Mouse (Mus musculus): ENCODE data around the gene Tmc8.
"Not testable (repeated sequence)": the region's sequence is repeated elsewhere in the genome, so short reads cannot be mapped to it uniquely, and the experiment has no call there.

The Tmc8 gene

DNA sequence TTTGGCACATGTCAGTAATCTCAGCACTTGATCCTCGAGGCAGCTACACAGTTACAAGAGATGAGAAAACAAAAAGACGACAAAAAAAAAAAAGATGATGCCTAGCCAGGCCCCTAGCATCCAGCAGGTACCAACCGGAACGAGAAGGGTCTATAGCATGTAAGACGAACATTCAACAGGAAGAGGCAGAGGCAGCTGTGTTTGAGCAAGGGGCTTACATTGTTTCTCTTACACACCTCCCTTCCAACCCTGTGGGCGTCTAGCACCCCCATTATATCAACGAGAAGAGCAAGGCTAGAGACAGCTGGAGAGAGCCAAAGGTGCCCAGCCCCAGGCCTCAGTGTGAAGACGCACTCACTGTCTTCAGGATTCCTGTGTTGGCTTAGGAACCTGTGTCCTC is 45.0 kb downstream of the Tmc8 start:
- DNase-seq = no peak

DNA sequence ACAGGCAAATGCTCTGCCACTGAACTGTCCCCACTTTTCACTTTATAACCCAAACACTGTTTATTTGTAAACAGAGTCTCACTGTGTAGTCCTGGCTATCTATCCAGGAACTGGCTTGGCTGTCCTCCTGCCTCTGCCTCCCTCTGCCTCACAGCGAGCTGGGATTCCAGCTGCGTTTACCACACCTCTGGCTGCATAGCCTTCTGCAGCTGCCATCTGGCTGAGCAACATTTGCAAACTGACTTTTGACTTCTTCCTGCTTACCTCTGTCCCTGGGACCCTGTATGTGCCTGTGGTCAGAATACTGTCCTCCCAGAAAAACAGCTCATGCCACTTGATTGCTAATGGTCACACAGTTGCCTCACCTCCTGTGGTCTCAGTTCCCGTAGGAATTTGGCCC is 45.5 kb downstream of the Tmc8 start:
- DNase-seq = no peak

DNA sequence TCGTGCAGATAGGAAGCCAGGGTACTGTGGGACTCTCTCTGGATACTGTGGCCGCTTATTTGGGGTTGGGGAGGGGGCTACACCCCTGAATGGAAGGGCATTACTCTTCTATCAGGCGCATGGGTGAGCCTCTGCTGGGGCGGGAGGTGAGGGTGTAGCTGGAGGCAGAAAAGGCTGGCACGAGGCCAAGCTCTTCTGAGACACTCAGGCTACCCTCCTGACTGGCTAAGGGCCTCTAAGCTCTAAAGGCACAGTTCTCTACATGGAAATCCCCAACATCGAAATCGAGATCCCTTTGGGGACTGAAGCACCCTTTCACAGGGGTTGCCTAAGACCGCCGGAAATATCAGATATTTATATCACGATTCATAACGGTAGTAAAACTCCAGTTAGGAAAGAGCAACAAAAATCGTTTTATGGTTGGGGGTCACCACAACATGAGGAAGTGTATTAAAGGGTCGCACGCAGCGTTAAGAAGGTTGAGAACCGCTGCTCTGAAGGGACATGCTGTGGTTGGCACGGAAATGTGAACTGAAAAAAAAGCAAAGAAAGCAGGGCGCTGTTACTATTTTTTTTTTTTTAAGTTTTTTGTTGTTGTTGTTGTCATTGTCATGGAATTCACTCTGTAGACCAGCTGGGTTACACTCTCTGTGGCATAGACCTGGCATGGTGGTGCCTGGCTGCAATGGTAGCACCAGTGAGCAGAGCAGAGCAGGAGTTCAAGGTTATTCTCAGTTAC is 46.4 kb downstream of the Tmc8 start:
- DNase-seq = no peak

DNA sequence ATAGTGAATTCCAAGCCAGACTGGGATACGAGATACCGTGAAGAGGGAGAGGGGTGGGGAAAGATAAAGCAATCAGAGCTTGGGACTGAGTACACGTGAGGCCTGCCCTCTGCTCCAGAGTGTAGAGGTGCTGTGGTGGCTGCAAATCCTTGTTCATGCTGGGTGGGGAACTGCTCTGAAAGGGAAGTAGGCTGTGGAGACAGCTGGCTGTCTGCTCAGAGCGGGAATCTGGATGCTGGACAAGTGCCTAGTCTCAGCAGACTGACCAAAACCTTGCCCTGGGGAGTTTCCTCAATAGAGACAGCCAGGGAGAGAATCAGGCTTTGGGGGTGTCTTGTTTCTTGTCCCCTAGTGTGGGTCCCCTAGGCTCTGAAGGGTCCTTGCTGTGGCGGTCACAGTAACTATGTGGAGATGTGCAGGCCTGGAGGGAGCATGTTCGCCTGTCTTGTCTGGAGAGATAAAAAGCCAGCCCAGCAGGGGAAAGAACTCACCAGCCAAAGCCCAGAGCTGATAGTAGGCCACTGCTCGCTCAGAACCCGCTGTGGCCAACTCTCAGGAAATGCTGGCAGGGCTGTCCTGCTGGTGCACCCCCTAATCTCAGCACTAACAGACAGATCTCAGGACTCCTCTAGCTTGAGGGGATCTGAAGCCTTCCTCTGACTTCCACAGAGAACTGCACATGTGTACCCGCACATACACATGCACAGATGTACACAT is 47.2 kb downstream of the Tmc8 start:
- no peak for DNase-seq

DNA sequence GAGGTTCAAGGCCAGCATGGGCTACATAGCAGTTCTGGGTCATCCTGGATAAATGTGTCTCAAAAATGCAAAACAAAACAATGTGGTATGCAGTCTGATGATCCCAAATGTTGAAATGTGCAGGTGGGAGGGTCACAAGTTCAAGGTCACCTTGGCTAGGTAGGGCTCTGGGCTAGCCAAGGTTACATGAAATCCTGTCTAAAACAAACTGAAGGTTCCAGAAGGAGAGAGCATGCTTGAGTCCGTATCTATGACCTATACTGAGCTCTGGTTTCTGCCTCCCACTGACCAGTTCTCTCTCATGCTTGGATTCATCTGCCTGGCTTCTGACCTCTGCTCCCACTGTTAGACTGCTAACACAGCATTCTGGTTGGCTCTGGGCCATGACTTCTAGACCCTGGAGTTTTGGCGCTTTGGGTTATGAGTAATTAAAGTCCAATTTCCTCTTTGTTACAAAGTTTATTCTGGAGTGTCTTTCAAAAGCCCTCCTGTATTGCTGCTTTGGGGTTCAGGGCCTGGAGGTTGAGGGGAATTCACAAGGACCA is 47.9 kb downstream of the Tmc8 start:
- no peak for DNase-seq

DNA sequence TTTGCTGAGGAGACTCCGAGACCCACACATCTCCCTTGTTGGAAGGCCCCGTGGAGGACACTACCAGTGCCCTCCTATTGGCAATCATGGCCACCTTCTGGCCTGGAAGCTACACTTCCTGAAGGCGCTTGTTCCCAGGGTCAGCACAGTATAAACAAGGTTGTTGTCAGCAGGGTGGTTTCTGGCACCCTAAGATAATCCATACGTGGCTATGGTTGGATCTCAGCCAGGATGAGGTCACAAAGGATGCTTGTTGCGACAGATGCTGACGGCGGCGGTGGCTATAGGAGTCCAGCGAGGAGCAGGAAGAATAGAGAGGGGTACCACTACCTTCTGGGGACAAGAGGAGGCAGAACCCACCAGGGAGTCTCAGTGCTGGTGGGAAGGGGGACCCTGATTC is 48.5 kb downstream of the Tmc8 start:
- no peak for DNase-seq

DNA sequence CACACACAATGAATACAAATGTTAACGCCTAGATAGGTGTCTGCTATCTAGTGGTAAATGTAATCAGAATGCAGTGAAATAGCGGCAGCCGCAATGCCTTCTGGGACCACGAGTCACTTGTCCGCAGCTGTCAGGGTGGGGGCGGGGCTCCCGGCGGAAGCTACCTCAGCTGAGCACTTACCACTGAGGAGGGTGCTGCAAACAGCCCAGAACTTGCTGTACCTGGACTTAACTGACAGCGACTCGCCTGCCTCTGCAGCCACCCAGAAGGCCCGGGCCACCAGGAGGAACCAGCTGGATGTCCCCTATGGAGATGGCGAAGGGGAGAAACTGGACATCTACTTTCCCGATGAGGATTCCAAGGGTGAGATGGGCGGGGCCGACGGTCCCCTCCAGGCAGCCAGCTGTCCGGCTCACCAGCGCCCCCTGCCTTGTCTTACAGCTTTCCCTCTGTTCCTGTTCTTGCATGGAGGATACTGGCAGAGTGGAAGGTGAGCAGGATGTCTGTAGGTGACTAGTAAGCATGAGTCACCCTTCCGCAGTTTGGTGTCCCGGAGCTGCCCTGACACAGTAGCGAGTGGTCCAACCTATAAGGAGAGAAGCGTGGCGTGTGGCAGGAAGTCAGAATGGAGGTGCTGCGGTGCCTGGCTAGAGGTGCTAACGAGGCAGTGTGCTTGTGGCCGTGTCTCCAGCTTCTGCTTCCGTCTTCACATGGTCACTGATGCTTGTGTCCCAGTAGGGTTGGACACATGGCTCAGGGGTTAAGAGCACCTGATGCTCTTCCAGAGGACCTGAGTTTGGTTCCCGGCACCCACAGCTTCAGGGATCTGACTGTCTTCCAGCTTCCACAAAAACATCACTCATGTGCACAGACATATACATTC is 50.5 kb downstream of the Tmc8 start:
- DNase-seq = peak; percentile 50 to 61

DNA sequence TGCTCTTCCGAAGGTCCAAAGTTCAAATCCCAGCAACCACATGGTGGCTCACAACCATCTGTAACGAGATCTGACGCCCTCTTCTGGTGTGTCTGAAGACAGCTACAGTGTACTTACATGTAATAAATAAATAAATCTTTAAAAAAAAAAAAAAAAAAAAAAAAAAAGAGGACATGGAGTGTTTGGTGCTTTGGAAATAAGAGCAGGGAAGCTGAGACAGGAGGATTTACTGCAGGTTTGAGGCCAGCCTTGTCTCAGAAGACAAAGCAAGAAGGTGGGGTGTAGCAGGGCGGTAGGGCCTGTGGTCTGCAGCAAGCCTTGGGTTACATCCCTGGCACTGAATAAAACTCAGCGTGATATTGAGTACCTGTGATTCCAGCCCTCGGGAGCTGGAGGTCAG is 51.6 kb downstream of the Tmc8 start:
- not testable (repeated sequence) for DNase-seq

DNA sequence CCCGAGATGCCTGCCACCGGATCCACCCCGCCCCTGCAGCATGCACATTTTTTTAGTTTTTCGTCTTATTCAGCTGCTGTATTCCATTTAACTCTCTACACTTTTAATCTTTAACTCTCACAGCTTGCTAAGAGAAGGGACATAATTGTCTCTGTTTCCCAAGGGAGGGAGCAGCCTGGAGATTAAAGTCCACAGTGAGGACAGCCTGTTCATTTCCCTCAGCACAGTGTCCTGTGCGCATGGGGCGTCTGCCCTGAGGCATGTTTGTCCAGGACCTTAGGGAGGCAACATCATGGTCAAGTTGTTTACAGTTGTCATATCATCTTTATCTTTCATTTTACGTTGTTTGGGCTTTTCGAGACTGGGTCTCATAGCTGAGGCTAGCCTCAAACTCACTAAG is 52.2 kb downstream of the Tmc8 start:
- no peak for DNase-seq

DNA sequence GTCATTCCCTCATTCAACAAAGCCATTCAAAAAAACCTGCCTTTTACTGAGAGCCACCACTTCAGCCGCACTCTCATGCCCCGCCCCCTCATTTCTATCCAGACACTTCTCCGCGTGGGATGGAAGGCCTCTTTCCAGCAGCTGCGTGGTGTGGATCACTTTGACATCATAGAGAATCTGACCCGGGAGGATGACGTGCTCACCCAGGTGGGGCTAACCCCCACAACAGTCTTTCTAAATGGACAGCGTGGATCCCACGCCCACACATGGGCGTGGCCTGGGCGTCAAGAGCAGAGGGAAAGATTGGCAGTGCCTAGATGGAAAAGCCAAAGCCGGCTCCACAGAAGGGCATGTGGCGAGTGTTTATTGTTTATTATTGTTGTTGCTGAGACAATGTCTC is 54.4 kb downstream of the Tmc8 start:
- DNase-seq = no peak

DNA sequence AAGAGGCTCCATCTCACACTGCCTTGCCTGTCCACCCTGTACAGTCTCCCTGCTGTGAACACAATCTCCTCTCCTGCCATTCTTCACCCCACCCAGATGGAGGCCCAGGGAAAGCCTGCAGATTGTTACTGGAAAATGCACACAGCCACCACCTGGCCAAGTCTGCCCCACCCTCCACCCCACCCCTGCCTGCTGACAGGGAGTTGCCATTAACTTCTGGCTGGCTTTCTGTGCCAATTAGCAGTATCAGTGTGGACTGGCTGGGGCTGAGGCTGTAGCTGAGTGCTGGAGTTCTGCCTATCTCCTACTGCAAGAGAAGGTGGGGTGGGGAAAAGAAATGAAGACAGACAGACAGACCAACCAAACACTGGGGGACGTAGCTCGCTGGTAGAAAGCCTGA is 56.7 kb downstream of the Tmc8 start:
- DNase-seq = no peak

DNA sequence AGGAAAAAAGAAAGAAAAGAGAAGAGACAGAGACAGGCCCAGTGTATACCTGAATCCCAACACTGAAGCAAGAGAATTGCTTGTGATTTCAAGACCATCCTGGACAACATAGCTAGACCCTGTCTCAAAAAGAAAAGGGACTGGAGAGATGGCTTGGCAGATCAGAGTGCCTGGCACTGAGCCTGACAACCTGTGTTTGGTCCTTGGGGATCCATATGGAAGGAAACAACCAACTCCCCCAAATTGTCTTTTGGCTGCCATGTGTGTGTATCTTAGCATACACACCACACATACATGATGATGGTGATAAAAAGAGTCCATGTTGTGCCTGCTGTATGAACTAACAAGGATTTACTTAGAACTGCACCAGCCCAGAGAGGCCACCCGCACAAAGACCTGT is 57.1 kb downstream of the Tmc8 start:
- no peak for DNase-seq

DNA sequence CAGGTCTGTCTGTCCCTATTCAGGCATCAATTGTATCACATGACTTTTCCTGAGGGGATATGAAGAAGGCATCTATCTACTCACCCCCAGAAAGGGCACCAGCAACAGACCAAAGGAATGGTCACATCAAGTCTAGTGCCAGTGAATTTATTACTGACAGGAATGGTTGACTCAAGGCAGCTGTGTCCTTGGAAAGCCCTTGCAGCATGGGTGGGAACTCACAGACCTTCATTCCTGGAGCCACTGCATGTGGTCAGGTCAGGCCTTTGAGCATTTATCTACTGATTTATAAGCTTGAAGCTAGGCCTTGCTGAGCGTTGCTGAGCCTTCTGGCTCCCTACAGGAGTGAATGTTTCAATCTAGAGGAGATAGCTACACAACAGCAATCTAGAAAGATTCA is 59.0 kb downstream of the Tmc8 start:
- DNase-seq = no peak

All from cerebellum, adult 18-20 months (tissue).